Mouse (Mus musculus) monocyte, adult 5-6 weeks (primary cell): ENCODE results near the gene Gabbr2. TPM values are rescaled to one million over a fixed set of nuclear protein-coding genes. Genes with fewer than 3 reads are reported as not detected.

Experiments
- ATAC-seq: fragments of 153-309, 156-312 bp; replicated peaks from 2 replicates; pipeline ENCODE4 v1.8.0; 2017; ENCODE audit warnings: mild to moderate bottlenecking; ENCODE audit not compliant: low TSS enrichment, insufficient number of reproducible peaks, severe bottlenecking, poor library complexity, low FRiP score
- total RNA-seq: library from RNA; stranded (forward); fragments of 200-1000, 200-491, 200-594 nt; gene quantifications from 3 replicates; pipeline ENCODE4 v1.2.3, GENCODE M21; 2017

Gene Gabbr2
- total RNA-seq, 1 experiment from 2014 or later: not detected

GRCm38 (mm10) chr4:46752306-46752705, 239.4 kb downstream of the Gabbr2 start:
- 0 out of 2 replicates have a peak, but pooled peaks have one; percentile 23 for ATAC-seq

GRCm38 (mm10) chr4:46749015-46749414, 242.7 kb downstream of the Gabbr2 start:
- no peak for ATAC-seq

- no peak for ATAC-seq
Measured at GRCm38 (mm10) chr4:46747007-46747746, 244.5 kb downstream of the Gabbr2 start.

- no peak for ATAC-seq
Measured at GRCm38 (mm10) chr4:46745536-46745935, 246.1 kb downstream of the Gabbr2 start.

- ATAC-seq: no peak
Measured at GRCm38 (mm10) chr4:46744583-46745155, 247.0 kb downstream of the Gabbr2 start.

GRCm38 (mm10) chr4:46742601-46743000, 249.1 kb downstream of the Gabbr2 start:
- no peak for ATAC-seq

- no peak for ATAC-seq
Measured at GRCm38 (mm10) chr4:46736910-46737511, 254.7 kb downstream of the Gabbr2 start.

GRCm38 (mm10) chr4:46734906-46735305, 256.8 kb downstream of the Gabbr2 start:
- ATAC-seq: no peak

GRCm38 (mm10) chr4:46731590-46731989, 260.1 kb downstream of the Gabbr2 start:
- ATAC-seq: no peak

GRCm38 (mm10) chr4:46729306-46730042, 262.2 kb downstream of the Gabbr2 start:
- no peak for ATAC-seq

GRCm38 (mm10) chr4:46728231-46728630, 263.4 kb downstream of the Gabbr2 start:
- ATAC-seq: no peak

- no peak for ATAC-seq
Measured at GRCm38 (mm10) chr4:46727153-46727552, 264.5 kb downstream of the Gabbr2 start.

- ATAC-seq: no peak
Measured at GRCm38 (mm10) chr4:46720821-46721557, 270.7 kb downstream of the Gabbr2 start.

- ATAC-seq: no peak
Measured at GRCm38 (mm10) chr4:46720070-46720469, 271.6 kb downstream of the Gabbr2 start.

- no peak for ATAC-seq
Measured at GRCm38 (mm10) chr4:46718624-46719023, 273.0 kb downstream of the Gabbr2 start.

- no peak for ATAC-seq
Measured at GRCm38 (mm10) chr4:46717156-46717555, 274.5 kb downstream of the Gabbr2 start.

GRCm38 (mm10) chr4:46716361-46716760, 275.3 kb downstream of the Gabbr2 start:
- ATAC-seq: no peak

GRCm38 (mm10) chr4:46710523-46710922, 281.1 kb downstream of the Gabbr2 start:
- ATAC-seq: no peak

- no peak for ATAC-seq
Measured at GRCm38 (mm10) chr4:46710018-46710417, 281.7 kb downstream of the Gabbr2 start.
